Mouse (Mus musculus) cerebellum, adult 9-10 months (tissue): Measurements from ENCODE around the gene Cd101.

ENCODE experiments used
- DNase-seq: peaks from one replicate; pipeline ENCODE4 v3.0.0; 2022

The Cd101 gene

DNA sequence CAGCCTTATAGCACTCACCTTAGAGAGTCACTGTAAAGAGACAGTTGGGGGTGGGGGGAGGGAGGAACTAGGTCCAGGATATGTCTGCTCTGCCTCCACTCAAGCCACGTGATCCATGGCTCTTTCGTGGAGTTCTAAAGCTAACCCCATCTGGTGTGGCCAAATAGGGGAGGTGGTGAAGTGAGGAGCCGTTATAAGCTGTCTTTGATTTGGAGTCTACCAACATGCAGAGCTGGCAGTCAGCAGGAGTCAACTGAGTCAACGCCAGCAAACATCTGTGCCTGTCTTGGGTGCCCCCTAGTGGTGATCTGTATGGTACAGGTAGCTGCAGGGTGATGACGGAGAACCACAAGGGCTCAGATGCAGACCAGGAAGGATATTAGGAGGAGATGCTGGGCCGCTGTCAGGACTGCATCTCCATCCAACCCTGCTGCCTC, 30.4 kb downstream of the Cd101 start:
- peak; percentile 26 for DNase-seq

DNA sequence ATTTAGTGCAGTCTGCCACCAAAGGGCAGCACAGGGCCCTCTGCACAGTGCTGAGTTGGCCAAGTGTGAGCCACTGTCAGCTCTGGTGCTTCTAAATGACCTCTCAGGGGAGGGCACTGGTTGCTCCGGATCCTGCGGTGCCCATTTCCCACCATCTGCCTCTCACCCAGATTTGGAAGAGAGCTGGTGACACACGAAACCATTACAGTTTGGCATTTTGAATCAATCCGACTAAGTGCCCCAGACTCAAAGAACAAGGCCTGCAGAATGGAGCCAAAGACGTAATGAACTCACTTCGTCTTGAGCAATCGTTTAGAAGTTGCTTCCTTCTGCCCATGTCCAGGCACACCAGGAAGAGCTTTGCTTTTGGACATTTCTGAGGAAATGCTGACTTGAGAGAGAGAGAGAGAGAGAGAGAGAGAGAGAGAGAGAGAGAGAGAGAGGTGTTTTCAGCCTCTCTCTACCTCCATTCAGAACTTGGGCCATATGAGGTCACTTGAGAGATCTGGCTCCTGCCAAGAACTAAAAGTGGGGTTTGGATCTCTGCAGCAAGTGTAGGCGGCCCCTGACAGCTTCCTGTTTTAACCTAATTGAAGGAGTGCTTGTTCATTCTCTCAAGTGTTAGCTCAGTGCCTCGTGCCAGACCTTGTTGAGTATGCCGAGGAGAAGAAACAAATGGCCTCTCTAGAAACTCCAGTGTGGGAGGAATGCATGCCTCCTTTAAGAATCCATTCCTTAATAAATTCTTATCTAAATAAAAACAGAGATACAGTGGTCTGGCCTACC, 31.4 kb downstream of the Cd101 start:
- DNase-seq = no peak

DNA sequence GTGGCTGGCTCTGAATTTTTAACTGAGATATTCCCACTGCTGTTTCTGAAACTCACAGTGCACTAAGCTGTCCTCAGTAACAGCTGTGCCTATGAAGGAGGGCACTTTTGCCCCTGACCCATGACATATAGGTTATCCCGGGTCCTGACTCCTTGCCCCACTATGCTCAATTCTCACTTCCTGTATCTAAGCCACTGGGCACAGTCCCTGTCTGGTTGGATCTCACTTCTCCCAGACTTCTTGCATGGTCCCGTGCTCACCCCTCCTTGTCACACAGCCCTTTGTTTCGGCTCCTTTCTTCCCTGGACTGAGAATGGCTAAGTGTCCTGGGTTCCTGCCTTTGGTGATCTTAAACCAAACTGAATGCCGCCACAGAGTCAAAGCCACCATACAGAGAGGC, 35.1 kb downstream of the Cd101 start:
- no peak for DNase-seq

DNA sequence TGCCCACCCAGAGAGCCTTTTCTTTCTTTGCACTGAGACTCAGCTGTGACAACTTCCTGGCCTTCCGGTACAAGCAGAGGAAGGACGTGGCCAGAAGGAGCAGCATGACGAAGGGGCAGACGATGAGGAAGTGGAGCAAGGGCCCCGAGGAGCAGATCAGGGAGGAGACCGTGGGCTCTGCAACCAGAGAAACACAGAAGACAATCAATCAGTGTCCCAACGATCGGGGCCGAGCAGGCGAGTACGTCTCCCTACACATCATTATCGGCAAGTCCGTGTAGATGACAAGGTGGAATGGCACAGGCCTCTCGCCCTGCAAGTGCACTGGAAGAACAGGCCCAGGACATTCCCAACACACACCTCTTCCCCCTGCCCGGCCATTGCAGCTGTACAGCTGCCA, 35.6 kb downstream of the Cd101 start:
- DNase-seq = no peak

DNA sequence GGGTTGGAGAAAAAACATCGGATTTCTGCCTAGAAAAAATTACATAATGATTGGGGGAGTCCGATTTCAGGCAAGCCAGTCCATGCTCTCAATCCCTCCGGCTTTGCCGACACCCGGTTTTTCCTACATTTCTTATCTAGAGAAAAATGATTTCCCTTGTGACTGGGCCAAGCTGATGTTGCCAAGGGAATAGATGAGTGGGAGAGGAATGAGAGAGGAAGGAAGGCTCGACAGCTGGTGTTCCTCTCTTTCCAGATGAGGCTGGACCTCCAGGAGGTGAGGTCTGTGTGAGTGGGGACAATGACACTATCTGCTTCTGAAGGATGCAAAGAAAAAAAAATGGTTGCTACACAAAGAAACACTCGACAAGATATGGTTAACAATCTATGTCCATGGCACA, 36.2 kb downstream of the Cd101 start:
- DNase-seq = no peak

DNA sequence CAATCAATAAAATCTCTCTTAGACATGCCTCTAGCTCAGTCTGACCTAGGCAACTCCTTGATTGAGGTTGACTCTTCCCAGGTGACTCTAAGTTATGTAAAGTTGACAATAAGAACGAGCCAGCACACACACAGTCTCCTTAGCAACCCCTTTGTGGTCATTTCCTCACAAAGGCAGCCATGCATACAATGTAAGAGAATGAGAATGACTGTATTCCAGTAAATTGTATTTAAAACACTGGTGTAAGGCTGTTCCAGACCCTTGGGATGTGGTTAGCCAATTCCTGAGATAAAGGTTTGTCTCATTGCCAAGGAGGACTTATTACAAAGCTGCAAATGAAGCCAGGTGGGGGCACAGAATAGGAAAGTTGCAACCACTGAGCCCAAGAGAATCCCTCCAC, 39.1 kb downstream of the Cd101 start:
- no peak for DNase-seq

DNA sequence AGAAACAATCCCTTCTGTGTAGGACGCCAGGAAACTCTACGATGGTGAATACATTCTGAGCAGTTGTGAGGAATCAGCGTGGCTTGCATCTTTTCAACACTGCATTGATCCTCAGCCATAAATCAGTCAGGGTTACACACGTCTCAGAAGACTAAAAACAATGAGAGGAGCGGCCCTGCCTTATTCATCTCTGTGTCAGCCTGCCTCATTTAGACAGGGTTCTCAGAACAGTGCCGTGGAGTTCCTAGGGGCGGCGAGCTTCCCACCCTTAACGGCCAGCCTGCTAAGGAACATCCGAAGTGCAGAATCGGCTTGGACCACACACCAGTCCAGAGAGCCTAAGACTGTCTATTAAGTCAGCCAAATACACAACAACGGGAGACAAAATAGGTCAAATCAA, 39.9 kb downstream of the Cd101 start:
- DNase-seq = no peak

DNA sequence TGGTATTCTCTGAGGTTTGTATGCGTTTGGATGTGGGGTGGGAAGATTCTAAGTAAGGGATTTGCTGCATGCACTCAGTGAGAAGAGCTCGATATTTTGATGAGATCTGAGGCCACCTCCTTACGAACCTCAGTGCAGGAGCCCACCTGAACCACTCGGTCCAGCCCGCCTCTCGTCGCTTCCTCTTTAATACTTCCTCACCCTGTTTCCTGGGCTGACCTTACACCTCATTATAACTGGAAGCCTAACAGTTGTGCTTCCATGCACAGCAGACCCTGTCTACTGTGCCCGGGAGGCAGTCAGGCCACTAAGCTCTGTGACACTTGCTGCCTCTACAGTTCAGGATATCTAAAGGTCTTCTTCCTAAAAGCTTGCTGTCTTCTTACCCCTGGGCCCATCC, 50.1 kb downstream of the Cd101 start:
- no peak for DNase-seq

DNA sequence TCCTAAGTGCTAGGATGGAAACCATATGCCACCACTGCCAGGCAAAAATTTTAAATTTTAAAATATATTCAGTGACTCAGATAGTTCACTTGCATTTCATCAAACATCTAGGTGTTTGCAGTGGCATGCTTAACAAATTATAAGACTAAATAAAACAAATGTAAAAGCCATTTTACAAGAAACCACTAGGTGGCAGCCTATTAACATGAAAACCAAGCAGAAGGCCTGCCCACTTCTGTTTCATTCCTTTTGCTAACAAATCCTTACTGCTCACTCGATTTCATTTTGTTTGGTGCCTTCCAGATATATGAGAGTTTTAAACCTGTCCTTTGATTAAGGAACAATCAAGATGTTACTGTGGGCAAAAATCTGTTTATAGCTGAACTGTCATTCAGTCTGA, 55.5 kb downstream of the Cd101 start:
- peak; percentile 58 for DNase-seq

DNA sequence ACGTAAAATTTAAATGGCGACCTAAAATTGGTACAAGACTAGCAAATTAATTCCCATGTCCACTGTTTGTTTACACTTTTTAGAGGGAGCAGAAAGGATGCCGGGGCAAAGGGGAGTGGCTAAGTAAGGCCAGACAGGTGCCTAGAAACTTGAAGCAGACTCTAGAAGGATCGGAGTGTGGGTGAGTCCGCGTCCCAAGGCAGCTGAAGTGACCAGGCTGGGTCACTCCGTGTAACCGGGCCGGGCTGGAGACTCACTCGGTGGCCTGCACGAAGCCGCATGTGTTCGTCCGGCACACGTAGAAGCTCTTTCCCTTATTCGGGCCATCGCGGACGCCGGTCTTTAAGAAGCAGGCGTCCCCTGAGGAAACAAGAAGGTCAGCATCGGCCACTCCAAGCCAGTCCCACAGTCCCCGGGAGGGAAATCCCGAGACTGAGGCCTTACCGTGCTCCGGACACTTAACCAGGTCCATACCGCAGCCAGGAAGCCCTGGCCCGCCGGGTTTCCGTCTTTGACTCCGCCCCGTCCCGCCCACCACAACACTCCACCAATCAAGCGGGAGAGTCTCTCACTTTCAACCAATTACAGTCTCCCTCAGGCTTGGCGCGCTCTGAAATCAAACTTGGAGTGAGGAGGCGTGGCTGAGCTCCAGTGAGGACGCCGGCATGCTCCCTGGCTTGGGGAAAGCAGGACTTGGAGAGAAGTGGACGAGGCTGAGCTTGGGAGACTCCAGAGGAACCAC, 60.0 kb downstream of the Cd101 start, which contains the start of gene Ttf2:
Gene Ttf2, minus strand, starts transcription at position 488 of the 742 bp plus-strand sequence.
- peak; percentile 89 for DNase-seq

DNA sequence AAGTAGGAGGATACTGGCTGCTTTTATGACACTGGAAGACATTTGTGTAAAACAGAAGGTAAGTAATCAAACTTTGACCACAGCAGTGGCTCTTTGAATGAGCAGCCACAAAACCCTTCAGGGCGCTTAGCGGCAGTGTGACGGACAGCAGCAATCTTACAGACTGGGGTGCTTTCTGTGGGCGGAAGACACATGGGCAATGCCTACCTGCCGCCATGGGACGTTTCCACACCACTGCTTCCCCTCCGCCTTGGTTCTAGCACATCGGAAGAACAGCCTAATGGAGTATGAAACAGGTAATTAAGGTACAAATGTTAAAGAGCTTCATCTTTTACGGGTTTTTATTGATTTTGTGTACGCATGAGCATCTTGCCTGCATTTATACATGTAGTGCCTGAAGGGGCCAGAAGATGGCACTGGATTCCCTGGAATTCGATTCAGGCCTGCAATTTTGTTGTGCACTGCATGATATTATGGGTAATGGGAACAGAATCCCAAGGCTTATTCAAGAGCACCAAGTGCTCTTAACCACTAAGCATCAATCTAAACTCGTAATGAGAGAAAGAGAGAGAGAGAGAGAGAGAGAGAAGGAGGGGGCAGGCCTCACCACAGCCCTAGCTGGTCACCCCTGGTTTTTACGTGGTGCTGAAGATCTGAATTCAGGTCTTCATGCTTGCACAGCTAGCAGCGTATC, 65.4 kb downstream of the Cd101 start:
- DNase-seq = peak; percentile 24

DNA sequence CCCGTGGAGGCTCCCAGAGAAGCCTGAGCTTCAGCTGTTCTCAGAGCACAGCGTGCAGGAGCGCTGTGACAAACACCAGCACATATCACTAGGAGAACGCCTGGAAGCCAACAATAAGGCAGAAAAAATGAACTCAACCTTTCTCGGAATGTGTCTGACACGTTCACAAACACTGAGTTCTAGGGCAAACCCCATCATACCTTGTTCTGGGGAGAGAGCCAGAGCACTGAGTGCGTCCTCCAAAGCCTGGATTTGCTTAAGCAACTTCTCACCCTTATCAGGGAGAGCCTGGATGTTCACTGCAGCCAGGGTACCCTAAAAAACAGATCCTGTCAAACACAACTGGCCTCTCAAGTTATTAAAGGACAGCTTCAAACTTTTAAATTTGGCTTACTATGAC, 67.9 kb downstream of the Cd101 start:
- DNase-seq = no peak

DNA sequence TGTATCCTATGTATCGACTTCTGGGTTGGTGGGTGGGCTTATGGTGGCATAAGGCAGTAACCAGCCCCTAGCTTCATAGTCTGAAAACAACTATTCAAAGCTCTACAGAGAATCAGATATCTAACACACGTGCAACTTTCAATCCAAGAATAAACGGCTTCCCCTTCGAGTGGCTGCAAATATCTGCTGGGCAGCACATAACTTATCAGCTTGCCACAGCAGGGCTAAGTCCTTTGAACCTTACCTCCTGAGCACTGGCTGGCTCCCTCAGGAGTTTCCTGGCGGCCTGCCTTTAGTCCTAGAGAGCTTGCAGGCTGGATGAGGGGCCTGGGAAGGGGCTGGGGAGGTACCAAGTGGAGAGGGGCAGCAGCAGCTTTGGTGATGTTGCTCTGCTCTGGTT, 68.3 kb downstream of the Cd101 start:
- no peak for DNase-seq

DNA sequence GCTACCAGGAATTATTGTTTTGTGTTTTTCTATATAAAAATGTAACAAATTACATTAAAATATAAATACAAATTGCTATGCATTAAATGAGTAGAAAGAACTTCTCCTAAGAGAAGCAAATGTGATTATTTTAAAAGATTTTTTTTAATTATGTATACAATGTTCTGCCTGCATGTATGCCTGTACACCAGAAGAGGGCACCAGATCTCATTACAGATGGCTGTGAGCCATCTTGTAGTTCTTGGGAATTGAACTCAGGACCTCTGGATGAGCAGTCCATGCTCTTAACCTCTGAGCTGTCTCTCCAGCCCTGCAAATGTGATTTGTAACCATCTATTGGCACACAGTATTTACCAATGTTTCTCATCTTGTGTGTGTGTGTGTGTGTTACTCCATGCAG, 74.7 kb downstream of the Cd101 start:
- DNase-seq = no peak

DNA sequence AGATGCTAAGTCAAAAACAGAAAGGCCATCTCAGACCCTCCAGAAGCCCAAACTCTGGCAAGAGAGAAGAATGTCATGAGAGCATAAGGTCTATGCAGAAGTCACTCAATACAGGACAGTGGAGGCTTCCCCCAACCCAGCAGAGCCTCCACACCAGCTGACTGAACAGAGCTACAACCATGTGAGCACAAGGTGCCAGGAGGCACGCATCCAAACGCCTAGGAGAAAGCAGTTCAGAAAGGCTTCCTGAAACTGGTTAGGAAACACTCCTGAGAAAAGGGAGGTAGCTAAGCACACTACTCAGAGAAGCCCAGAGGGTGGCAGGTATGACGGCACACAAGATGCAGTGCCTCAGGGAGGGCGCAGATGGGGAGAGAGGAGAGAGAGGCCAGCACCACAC, 77.8 kb downstream of the Cd101 start:
- DNase-seq = no peak

DNA sequence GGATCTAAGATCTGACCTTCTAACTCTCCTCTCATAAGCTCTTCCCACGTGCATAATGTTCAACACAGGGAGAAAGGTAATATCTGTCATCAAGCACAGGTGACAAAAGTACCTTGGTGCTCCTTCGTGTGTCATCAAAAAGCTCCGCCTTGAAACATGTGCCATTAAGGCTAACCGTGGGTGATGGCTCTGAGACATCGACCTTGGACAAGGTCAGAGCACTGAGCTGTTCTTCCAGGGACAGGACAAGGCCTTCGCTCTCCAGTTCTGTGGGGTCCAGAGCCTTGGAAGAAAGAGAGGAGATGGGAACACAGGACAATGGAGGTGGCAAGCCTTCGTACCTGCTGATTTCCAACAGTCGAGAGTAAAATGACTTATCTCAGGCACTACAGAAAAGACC, 82.1 kb downstream of the Cd101 start:
- DNase-seq = no peak
